Mouse (Mus musculus): Measurements from ENCODE around the gene Cnr1.

DNA sequence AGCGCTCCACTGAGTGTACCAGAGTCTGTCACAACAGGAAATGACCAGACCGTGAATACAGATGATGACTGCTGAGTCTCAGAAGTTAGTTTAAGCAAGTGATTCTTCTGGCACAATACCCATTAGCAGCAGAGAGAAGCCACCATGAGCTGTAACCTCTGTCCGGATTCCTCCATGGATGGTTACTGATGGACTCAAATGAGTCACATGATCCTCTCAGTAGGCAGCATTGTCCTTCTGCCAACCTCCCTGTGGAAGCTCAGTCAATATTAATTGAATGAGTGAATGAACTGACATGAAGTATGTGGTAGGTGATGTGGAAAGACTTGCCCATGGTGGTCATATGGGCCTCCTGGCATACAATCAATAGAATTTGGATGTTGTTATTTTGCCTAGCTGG, 38.4 kb upstream of the Cnr1 start:
- TF ChIP-seq CTCF (IDR thresholded peaks at IDR 0.05), result no peak
- no peak for TF ChIP-seq POLR2A (IDR thresholded peaks at IDR 0.05; ENCODE audit: insufficient read depth, low read depth, low read length)
- TF ChIP-seq EP300 (IDR thresholded peaks at IDR 0.05; ENCODE audit: insufficient read depth, low read depth, low read length), result no peak

Data from heart, adult 2 months (tissue).